Mouse (Mus musculus) intestine, embryonic 15.5 days (tissue): Measurements from ENCODE around the gene Rasgef1b. TPM values are rescaled to one million over a fixed set of nuclear protein-coding genes. Genes with fewer than 3 reads are reported as not detected.
A peak's percentile ranks its signal among the peaks of the same experiment; 100 is the strongest.

Experiments
- ATAC-seq: fragments of 200-750 bp; cut with Nextera tagmentation; 2 replicates; pipeline ENCODE4 v1.8.0; 2017; ENCODE audit warnings: moderate TSS enrichment, moderate library complexity
- H3K27ac ChIP-seq: fragments of 300-500 bp; sonication (generic); 2 replicates; pipeline ENCODE4 v1.5.1; 2015; ENCODE audit warnings: mild to moderate bottlenecking, inconsistent platforms
- H3K27me3 ChIP-seq: fragments of 300-500 bp; sonication (generic); replicated peaks from 2 replicates; pipeline ENCODE4 v1.6.1; 2015; ENCODE audit warnings: inconsistent platforms
- H3K36me3 ChIP-seq: fragments of 300-500 bp; sonication (generic); 2 replicates; pipeline ENCODE4 v1.6.1; 2015; ENCODE audit warnings: inconsistent platforms
- H3K4me1 ChIP-seq: fragments of 300-500 bp; sonication (generic); replicated peaks from 2 replicates; pipeline ENCODE4 v1.6.1; 2015; ENCODE audit warnings: inconsistent platforms
- H3K4me2 ChIP-seq: fragments of 300-500 bp; sonication (generic); replicated peaks from 2 replicates; pipeline ENCODE4 v1.6.1; 2015; ENCODE audit warnings: mild to moderate bottlenecking, inconsistent platforms
- H3K4me3 ChIP-seq: fragments of 300-500 bp; sonication (generic); replicated peaks from 2 replicates; pipeline ENCODE4 v1.5.1; 2015; ENCODE audit warnings: inconsistent platforms
- H3K9ac ChIP-seq: fragments of 300-500 bp; sonication (generic); 2 replicates; pipeline ENCODE4 v1.6.1; 2015; ENCODE audit warnings: inconsistent platforms
- H3K9me3 ChIP-seq: fragments of 300-500 bp; sonication (generic); 2 replicates; pipeline ENCODE4 v1.6.1; 2016; ENCODE audit warnings: inconsistent platforms
- WGBS: fragments of 180-500 bp; shearing (Covaris S2); methylation state at CpG from one replicate; pipeline ENCODE4 v1.1.7; 2015; 5-methylcytosine and 5-hydroxymethylcytosine counted together
- polyA plus RNA-seq: library from polyadenylated mRNA; unstranded; fragments of >200 nt; fragmentation: Nextera tagmentation; extraction: Ambion mirVana; gene quantifications from 2 replicates; pipeline ENCODE4 v1.2.1, GENCODE M21; 2015

The Rasgef1b gene
- polyA plus RNA-seq, 1 experiment from 2014 or later, result 8.9 TPM

DNA sequence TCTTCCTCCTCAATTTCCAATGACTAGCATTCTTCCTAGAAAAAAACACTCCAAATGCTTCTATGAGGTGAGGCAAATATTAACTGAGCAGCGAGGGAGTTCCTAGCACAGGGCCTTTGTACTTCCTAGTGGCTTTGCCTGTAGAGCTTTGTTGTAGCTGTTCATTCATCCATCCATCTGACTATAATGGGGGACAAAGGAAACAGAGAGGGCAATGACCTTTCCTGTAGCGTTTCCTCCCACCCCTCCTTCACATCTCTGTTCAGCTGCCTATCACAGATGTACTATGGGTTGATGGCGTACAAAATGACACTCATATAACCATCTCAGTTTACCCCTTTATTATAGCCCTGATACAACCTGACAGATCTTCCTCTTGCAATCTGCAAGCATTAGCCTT is 337.3 kb downstream of the Rasgef1b start:
- Histone ChIP-seq H3K9ac (no peak overlapping the region), H3K4me3 (no peak overlapping the region), H3K9me3 (no peaks in the 10 kb centered on the region), H3K27ac (no peak overlapping the region), H3K27me3 (no peaks in the 10 kb centered on the region), H3K36me3 (no peaks in the 10 kb centered on the region), H3K4me2 (no peak overlapping the region), H3K4me1 (peaks cover 11% of the 10 kb centered on the region)
- ATAC-seq, result no peak
- 64% methylated on average over 3 of the region's 3 CpGs for WGBS

DNA sequence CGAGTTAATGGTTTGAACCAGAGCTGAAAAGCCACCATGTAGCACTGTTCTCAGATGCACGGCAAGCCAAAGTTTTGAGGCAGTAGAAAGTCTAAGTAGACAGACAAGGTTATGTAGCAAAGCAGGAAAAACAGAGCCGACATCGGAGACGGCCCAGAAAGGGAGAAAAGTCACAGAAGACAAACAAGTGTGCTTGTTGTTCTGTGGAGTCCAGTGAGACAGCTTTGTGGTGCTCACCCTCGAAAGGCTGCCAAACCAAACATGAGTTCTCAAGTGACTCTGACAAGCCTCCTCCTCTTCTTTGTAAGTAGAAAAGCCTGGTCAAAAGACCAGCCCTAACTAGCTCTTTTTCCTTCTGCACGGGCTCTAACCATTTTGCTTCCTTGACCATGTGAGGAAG is 338.1 kb downstream of the Rasgef1b start:
- Histone ChIP-seq H3K4me1 (peaks cover 11% of the 10 kb centered on the region), H3K4me3 (no peak overlapping the region), H3K9me3 (no peaks in the 10 kb centered on the region), H3K27me3 (no peaks in the 10 kb centered on the region), H3K9ac (no peak overlapping the region), H3K27ac (no peak overlapping the region), H3K4me2 (no peak overlapping the region), H3K36me3 (no peaks in the 10 kb centered on the region)
- WGBS, result 66% methylated on average over 7 of the region's 7 CpGs
- ATAC-seq, result no peak

DNA sequence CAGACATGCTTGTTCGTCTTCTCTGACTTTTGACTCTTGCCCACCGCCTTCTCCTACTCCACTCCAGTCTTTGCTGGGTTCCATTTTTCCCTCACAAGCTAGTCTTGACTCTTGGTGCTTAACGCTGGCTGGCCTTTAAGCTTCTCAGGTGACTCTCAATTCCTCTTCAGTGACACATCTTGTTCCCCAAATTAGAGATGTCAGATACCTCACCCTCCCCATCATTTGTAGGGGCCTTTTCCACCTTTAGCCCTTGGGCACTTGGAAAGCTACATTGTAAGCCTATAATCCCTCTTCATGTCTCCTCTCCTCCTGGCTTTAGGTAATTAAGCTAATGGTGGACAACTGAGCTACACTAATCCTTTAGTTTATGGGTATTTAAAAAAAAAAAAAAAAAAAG is 338.6 kb downstream of the Rasgef1b start:
- ATAC-seq, result no peak

DNA sequence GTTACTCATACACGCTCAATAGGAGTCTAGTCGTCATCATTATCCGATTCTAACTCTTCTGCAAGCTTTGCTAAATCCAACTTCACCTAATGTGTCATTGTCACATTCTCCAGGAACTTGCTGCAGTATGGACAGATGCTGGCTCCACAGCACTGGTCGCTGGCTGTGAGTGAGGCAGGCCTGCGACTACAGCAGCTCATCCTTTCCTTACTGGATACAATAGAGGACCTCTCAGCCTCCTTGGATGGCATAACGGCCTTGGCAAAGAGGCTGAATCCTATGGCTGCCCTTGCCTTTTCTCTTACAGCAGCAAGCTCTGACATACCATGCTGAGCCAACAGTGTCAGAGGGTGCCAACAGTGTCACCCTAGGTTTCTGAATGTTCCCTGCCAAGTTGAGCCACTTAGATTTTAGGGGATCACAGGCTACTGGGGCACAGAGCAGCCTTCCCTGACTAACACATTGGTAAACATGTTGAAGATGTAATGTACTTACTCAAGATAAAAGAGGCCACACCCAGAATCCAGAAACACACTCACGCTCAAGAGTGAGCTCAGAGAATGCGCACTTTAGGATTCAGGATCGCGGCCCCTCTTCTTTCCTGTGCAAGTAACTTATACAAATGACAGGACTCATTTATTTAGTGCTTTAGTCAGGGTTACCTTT is 340.1 kb downstream of the Rasgef1b start:
- no peaks in the 10 kb centered on the region for H3K36me3 ChIP-seq
- H3K9me3 ChIP-seq, result no peaks in the 10 kb centered on the region
- no peak for ATAC-seq
- H3K4me2 ChIP-seq, result no peak overlapping the region
- WGBS, result 85% methylated on average over 10 of the region's 10 CpGs
- H3K9ac ChIP-seq, result no peak overlapping the region
- no peak overlapping the region for H3K27ac ChIP-seq
- H3K27me3 ChIP-seq, result no peaks in the 10 kb centered on the region
- H3K4me3 ChIP-seq, result no peak overlapping the region
- H3K4me1 ChIP-seq, result peaks cover 11% of the 10 kb centered on the region

More for the DNA sequence above, 338.6 kb downstream of the Rasgef1b start:
- H3K36me3 ChIP-seq, result no peaks in the 10 kb centered on the region
- H3K4me1 ChIP-seq, result peaks cover 11% of the 10 kb centered on the region
- WGBS, result 91% methylated on average over 3 of the region's 3 CpGs
- no peak overlapping the region for H3K4me3 ChIP-seq
- H3K9me3 ChIP-seq, result no peaks in the 10 kb centered on the region
- no peaks in the 10 kb centered on the region for H3K27me3 ChIP-seq
- H3K4me2 ChIP-seq, result no peak overlapping the region
- H3K27ac ChIP-seq, result no peak overlapping the region
- H3K9ac ChIP-seq, result no peak overlapping the region

DNA sequence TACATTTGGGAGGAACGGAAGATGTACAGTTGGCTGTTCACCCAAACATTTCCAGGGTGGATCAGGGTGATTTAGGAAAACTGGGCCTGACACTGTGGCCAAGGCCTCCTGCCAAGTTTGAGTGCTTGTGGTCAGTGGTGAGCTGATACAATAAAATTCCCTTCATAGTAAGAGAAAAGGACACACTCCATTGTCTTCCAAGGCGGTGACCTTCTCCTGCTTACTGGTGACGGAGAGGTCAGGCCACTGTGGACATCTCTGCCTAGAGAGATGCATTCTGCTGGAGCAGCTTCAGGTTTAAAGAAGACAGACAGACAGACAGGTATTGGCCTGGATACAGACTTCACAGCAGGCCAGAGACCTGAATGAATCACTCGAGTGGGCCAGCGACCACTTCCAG is 340.7 kb downstream of the Rasgef1b start:
- H3K4me1 ChIP-seq, result peaks cover 11% of the 10 kb centered on the region
- no peak overlapping the region for H3K4me2 ChIP-seq
- no peak overlapping the region for H3K27ac ChIP-seq
- H3K9ac ChIP-seq, result no peak overlapping the region
- H3K4me3 ChIP-seq, result no peak overlapping the region
- WGBS, result 84% methylated on average over 5 of the region's 5 CpGs
- H3K9me3 ChIP-seq, result no peaks in the 10 kb centered on the region
- ATAC-seq, result no peak
- H3K36me3 ChIP-seq, result no peaks in the 10 kb centered on the region
- H3K27me3 ChIP-seq, result no peaks in the 10 kb centered on the region

DNA sequence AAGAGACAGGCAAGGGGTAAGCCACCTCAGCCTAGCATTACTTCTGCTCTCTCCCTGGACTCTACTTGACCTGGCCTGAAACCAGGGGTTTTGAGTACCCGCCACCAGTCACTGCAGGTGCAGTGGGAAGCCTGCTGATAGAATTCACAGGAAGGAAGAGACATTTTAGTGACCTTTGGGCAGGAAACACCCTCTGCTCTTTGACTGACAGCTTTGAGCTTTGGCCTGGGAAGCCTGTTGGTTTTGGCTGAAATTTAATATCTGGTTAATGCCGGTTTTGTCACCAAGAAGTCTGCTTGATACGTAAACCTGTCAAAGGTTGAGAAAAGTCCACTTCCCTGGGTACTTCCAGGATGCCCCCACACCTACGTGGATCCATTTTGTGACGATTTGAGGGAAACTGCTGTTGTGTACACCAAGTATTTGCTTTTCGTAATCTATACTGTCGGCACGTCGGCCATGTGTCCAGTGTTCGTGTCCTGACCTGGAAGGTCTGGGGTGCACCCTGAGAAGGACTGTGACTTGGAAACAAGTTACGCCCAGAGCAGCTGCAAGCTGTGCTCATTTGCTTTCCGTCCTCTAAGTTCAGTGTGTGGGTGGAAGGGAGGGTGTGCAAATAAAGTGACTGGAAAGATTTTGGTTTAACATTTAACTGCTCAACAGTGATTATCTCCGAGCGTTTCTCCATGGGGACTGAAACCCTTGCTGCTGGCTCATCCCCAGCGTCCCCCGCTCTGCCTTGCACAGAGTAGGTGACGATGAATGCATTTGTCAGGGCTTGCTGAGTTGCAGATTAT is 341.5 kb downstream of the Rasgef1b start:
- WGBS, result 56% methylated on average over 17 of the region's 17 CpGs
- Histone ChIP-seq H3K27ac (no peak overlapping the region), H3K27me3 (no peaks in the 10 kb centered on the region), H3K36me3 (no peaks in the 10 kb centered on the region), H3K4me3 (no peak overlapping the region), H3K9me3 (no peaks in the 10 kb centered on the region), H3K4me2 (0 out of 2 replicates have a peak overlapping the region, but pooled peaks have one; percentile 12), H3K4me1 (peaks cover 11% of the 10 kb centered on the region), H3K9ac (no peak overlapping the region)
- ATAC-seq, result peak; percentile 84

DNA sequence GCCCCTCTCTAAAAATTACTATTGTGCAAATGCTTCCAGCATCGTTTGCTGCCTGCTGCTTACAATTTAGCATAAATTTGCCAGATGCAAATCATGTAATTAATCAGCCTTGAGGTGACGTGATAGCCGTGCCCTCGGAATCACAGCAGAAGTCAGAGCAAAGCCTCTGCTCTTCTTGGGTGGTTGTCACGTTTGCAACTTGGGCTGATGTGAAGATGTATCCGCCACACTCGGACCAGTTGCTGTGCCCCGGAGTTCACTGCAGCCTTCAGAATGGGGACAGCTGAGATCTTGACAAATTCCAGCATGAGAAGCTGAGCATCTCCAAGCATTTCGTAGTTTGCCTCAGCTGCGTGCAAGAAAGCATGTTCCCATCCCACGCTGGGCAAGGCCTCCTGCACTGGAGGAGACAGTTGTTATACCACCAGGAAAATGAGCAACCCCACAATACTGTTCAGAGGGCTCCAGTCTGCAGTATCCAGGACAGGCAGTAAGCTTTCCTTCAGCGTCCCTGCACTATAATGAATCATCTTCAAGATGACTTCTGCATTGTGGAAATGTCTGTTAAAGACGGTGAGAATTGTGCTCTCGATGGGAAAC is 342.5 kb downstream of the Rasgef1b start:
- Histone ChIP-seq H3K36me3 (no peaks in the 10 kb centered on the region), H3K4me3 (no peak overlapping the region), H3K4me2 (no peak overlapping the region), H3K9ac (no peak overlapping the region), H3K4me1 (peaks cover 11% of the 10 kb centered on the region), H3K27me3 (no peaks in the 10 kb centered on the region), H3K9me3 (no peaks in the 10 kb centered on the region), H3K27ac (no peak overlapping the region)
- no peak for ATAC-seq
- WGBS, result 52% methylated on average over 14 of the region's 14 CpGs

DNA sequence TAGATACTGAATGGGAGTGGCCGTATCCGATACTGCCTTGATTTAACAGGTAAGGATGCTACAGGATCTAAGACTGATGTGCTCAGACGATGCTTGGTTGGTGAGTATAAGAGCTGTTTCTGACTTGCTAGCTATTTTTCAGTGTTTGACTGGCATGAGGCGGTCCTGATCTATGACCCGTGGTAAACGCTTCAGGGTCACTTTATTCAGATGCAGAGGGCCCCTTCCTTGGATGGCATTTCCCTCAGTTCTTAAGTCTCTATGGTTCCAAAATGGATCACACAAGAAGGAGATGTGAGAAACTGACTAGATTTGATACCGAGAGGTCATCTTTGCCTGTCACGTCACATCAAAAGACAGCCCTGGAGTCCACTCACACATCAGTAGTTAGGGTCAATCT is 343.1 kb downstream of the Rasgef1b start:
- no peak for ATAC-seq
- 71% methylated on average over 8 of the region's 8 CpGs for WGBS
- no peak overlapping the region for H3K27ac ChIP-seq

DNA sequence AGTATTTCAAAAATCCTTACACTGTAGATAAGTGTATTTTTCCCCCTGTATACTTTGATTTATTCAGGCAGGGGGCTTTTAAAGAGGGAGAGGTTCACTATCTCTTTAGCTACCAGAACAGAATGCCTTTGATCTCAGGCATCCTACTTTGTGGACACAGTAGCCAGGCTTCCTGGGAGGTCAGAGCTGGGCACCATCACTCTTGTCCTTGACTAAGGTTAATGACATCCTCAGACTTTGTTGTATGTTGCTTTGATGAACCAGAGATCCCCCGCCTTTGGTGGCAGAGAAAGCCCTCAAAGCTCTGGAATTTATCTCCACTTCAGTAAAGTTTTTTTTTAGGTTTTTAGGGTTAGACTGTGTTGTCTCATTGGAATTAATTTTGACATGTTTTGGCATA is 343.8 kb downstream of the Rasgef1b start:
- no peak for ATAC-seq

More for the DNA sequence above, 343.1 kb downstream of the Rasgef1b start:
- H3K36me3 ChIP-seq, result no peaks in the 10 kb centered on the region
- no peaks in the 10 kb centered on the region for H3K9me3 ChIP-seq
- peaks cover 11% of the 10 kb centered on the region for H3K4me1 ChIP-seq
- no peak overlapping the region for H3K4me2 ChIP-seq
- H3K4me3 ChIP-seq, result no peak overlapping the region
- no peaks in the 10 kb centered on the region for H3K27me3 ChIP-seq
- no peak overlapping the region for H3K9ac ChIP-seq

DNA sequence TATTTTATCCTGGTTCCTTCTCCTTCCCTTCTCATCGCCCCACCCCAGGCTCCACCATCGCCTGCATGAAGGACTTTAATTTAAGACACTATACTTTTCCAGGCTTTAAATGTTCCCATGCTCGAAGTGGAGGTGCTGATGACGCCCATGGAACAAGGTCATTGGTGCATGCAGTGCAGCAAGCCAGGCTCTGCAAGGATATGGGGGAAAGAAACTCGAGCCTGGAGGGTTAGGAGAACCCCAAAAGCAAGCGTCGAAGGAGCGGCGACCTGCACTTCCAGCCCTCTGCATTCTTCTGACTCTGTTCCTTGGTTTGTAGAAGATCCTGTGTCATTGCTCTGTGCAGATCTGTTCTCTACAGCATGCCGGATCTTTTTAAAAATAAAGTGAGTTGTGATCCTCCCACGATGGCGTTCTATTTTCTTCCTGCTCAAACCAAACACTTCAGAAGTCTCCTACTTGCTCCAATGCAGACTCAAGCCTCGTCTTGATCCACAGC is 345.0 kb downstream of the Rasgef1b start:
- Histone ChIP-seq H3K4me2 (no peak overlapping the region), H3K9ac (no peak overlapping the region), H3K36me3 (no peaks in the 10 kb centered on the region), H3K27ac (no peak overlapping the region), H3K4me3 (no peak overlapping the region), H3K9me3 (no peaks in the 10 kb centered on the region), H3K4me1 (peaks cover 15% of the 10 kb centered on the region), H3K27me3 (no peaks in the 10 kb centered on the region)
- ATAC-seq, result no peak
- WGBS, result 77% methylated on average over 13 of the region's 13 CpGs

More for the DNA sequence above, 343.8 kb downstream of the Rasgef1b start:
- H3K4me1 ChIP-seq, result peaks cover 12% of the 10 kb centered on the region
- no peaks in the 10 kb centered on the region for H3K27me3 ChIP-seq
- no peak overlapping the region for H3K9ac ChIP-seq
- H3K27ac ChIP-seq, result no peak overlapping the region
- no peaks in the 10 kb centered on the region for H3K36me3 ChIP-seq
- 56% methylated on average over 1 of the region's 1 CpGs for WGBS
- no peak overlapping the region for H3K4me2 ChIP-seq
- no peaks in the 10 kb centered on the region for H3K9me3 ChIP-seq
- H3K4me3 ChIP-seq, result no peak overlapping the region

DNA sequence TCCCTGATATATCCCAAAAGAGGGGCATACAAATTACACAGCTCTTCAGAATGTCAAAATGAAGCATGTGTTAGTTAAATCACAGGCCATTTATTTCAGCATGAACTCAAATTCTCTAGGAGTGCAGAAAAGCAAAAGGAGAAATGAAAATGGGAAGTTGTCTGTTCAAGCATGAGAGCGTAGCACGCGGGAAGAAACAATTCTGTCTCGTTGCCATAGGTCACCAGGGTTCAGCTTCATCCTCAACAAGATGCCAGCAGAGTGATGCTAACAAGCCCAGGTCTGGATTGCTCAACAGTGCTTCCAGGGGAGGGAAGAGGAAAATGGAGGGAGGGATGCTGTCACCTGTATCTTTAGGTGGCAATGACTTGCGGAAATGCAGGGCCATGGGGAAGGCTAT is 346.1 kb downstream of the Rasgef1b start:
- H3K36me3 ChIP-seq, result no peaks in the 10 kb centered on the region
- no peak overlapping the region for H3K27ac ChIP-seq
- 60% methylated on average over 5 of the region's 5 CpGs for WGBS
- H3K9ac ChIP-seq, result no peak overlapping the region
- peaks cover 10% of the 10 kb centered on the region for H3K4me1 ChIP-seq
- no peak overlapping the region for H3K4me2 ChIP-seq
- H3K9me3 ChIP-seq, result no peaks in the 10 kb centered on the region
- ATAC-seq, result no peak
- H3K27me3 ChIP-seq, result no peaks in the 10 kb centered on the region
- H3K4me3 ChIP-seq, result no peak overlapping the region

DNA sequence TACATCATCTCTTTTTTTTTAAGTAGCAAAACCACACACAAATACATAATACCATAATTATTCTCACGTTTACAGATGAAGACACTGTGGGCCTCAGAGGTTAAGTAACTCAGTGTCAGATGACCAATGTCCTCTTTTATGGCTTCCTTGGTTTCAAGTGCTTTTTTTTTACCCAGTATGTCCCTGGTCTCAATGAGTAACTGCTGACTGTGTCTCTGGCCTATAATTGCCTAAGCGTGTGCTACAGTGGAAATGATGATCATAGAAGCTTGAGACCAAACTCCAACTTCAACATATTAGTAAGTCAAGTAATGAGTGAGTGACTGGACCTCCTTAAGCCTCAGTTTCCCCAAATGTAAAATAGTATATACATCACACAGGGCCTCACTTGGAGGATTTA is 347.2 kb downstream of the Rasgef1b start:
- H3K4me1 ChIP-seq, result peaks cover 4% of the 10 kb centered on the region; the same call in 1 of the 2 replicates
- no peak overlapping the region for H3K4me3 ChIP-seq
- no peak overlapping the region for H3K9ac ChIP-seq
- no peaks in the 10 kb centered on the region for H3K9me3 ChIP-seq
- H3K27ac ChIP-seq, result no peak overlapping the region
- no peak overlapping the region for H3K4me2 ChIP-seq
- H3K27me3 ChIP-seq, result no peaks in the 10 kb centered on the region
- peak; percentile 22; the same call in 1 of the 2 replicates for ATAC-seq
- 79% methylated on average over 2 of the region's 2 CpGs for WGBS
- no peaks in the 10 kb centered on the region for H3K36me3 ChIP-seq
